Comparison of ENCODE assay signal across 11 mouse cellular contexts in the genomic region with DNA sequence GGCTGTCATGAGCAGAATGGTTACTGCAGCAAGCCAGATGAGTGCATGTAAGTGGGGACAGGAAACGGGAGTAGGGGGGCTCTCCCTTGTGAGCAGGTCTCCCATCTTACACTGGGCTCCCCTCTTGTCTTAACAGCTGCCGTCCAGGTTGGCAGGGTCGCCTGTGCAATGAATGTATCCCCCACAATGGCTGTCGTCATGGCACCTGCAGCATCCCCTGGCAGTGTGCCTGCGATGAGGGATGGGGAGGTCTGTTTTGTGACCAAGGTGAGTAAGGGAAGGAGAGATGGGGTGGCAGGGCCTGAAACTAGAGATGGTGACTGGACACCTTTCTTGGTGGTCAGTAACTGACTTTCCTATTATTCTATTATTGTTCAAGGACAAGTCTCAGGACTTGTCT. TPM values are rescaled to one million over a fixed set of nuclear protein-coding genes. Genes with fewer than 3 reads are reported as not detected.
A peak's percentile ranks its signal among the peaks of the same experiment; 100 is the strongest.
DNase-seq lines count a peak whose midpoint lies in the region; ATAC-seq and TF ChIP-seq lines count a peak whose summit lies in the region.
"Had no signal": no experiment of that assay in that cellular context is flagged by ENCODE, and none has a peak within 500 bp of the region (broad histone marks: within the 10 kb centered on the region; RNA-seq: fewer than 3 reads in every experiment).

No protein-coding gene starts in this region.

- peak overlapping the region; percentile 83 for H3K9ac ChIP-seq in heart, embryonic 13.5 days
- no peak overlapping the region for H3K9ac ChIP-seq in embryonic facial prominence, embryonic 15.5 days
- H3K9ac ChIP-seq in hindbrain, embryonic 14.5 days: 0 out of 2 replicates have a peak overlapping the region, but pooled peaks have one; percentile 5
- H3K9ac ChIP-seq in midbrain, embryonic 15.5 days: no peak overlapping the region

- no peak for ATAC-seq in heart, embryonic 13.5 days (ENCODE audit: extremely low read depth, insufficient number of reproducible peaks, low FRiP score, low TSS enrichment)
- no peak for ATAC-seq in embryonic facial prominence, embryonic 15.5 days (ENCODE audit: insufficient number of reproducible peaks, low FRiP score, low TSS enrichment, low read depth)
- no peak for ATAC-seq in hindbrain, embryonic 14.5 days (ENCODE audit: low FRiP score)
- ATAC-seq in midbrain, embryonic 15.5 days (replicated peaks): no peak
- ATAC-seq in monocyte, adult 5-6 weeks (replicated peaks; ENCODE audit: insufficient number of reproducible peaks, low FRiP score, low TSS enrichment, poor library complexity, severe bottlenecking): no peak
- ATAC-seq in megakaryocyte-erythroid progenitor cell, adult 5-6 weeks (replicated peaks; ENCODE audit: low FRiP score, low TSS enrichment, poor library complexity, severe bottlenecking): no peak

- H3K27ac ChIP-seq in heart, embryonic 13.5 days (replicated peaks): no peak overlapping the region
- no peak overlapping the region for H3K27ac ChIP-seq in embryonic facial prominence, embryonic 15.5 days (replicated peaks)
- H3K27ac ChIP-seq in hindbrain, embryonic 14.5 days: no peak overlapping the region
- no peak overlapping the region for H3K27ac ChIP-seq in midbrain, embryonic 15.5 days
- H3K27ac ChIP-seq in left cerebral cortex, adult 2 months: no peak overlapping the region
- H3K27ac ChIP-seq: macrophage had no signal

- 41% methylated on average over 5 of the region's 5 CpGs for WGBS in heart, embryonic 13.5 days
- 42% methylated on average over 5 of the region's 5 CpGs for WGBS in embryonic facial prominence, embryonic 15.5 days
- 32% methylated on average over 5 of the region's 5 CpGs for WGBS in hindbrain, embryonic 14.5 days
- 40% methylated on average over 5 of the region's 5 CpGs for WGBS in midbrain, embryonic 15.5 days

- no peaks in the 10 kb centered on the region for H3K9me3 ChIP-seq in heart, embryonic 13.5 days
- no peaks in the 10 kb centered on the region for H3K9me3 ChIP-seq in embryonic facial prominence, embryonic 15.5 days (replicated peaks)
- no peaks in the 10 kb centered on the region for H3K9me3 ChIP-seq in hindbrain, embryonic 14.5 days (ENCODE audit: control insufficient read depth, low read length)
- H3K9me3 ChIP-seq in midbrain, embryonic 15.5 days: no peaks in the 10 kb centered on the region

- H3K4me2 ChIP-seq in heart, embryonic 13.5 days: peak overlapping the region; percentile 87
- H3K4me2 ChIP-seq in embryonic facial prominence, embryonic 15.5 days (replicated peaks): no peak overlapping the region
- H3K4me2 ChIP-seq in hindbrain, embryonic 14.5 days (replicated peaks): peak overlapping the region; percentile 89
- H3K4me2 ChIP-seq in midbrain, embryonic 15.5 days: peak overlapping the region; percentile 85

- peak overlapping the region; percentile 70 for H3K4me3 ChIP-seq in heart, embryonic 13.5 days
- H3K4me3 ChIP-seq in embryonic facial prominence, embryonic 15.5 days (replicated peaks): peak overlapping the region; percentile 12; the same call in 1 of the 2 replicates
- peak overlapping the region; percentile 43 for H3K4me3 ChIP-seq in hindbrain, embryonic 14.5 days (replicated peaks; ENCODE audit: low read length)
- no peak overlapping the region for H3K4me3 ChIP-seq in midbrain, embryonic 15.5 days
- no peak overlapping the region; the same call in 1 of the 2 replicates for H3K4me3 ChIP-seq in left cerebral cortex, adult 2 months

- peaks cover 53% of the 10 kb centered on the region for H3K4me1 ChIP-seq in heart, embryonic 13.5 days
- peaks cover 36% of the 10 kb centered on the region for H3K4me1 ChIP-seq in embryonic facial prominence, embryonic 15.5 days
- peaks cover 29% of the 10 kb centered on the region for H3K4me1 ChIP-seq in hindbrain, embryonic 14.5 days (replicated peaks; ENCODE audit: control insufficient read depth, insufficient read depth, low read length)
- peaks cover 51% of the 10 kb centered on the region for H3K4me1 ChIP-seq in midbrain, embryonic 15.5 days

- peaks cover 3% of the 10 kb centered on the region; the same call in 1 of the 2 replicates for H3K36me3 ChIP-seq in heart, embryonic 13.5 days
- H3K36me3 ChIP-seq in embryonic facial prominence, embryonic 15.5 days: no peaks in the 10 kb centered on the region
- no peaks in the 10 kb centered on the region for H3K36me3 ChIP-seq in hindbrain, embryonic 14.5 days (replicated peaks; ENCODE audit: control insufficient read depth, insufficient read depth)
- H3K36me3 ChIP-seq in midbrain, embryonic 15.5 days (replicated peaks): no peaks in the 10 kb centered on the region

- intact Hi-C loops in left cerebral cortex, adult 2 months (cut with DNase I): no loop called here

- no peak for TF ChIP-seq CTCF in left cerebral cortex, adult 2 months (IDR thresholded peaks at IDR 0.05)

- no peak for DNase-seq in heart, adult 8-10 months (ENCODE audit: low spot score)
- no peak for DNase-seq in hindbrain, embryonic 14.5 days (ENCODE audit: low spot score)
- DNase-seq in left cerebral cortex, adult 2 months (ENCODE audit: extremely low spot score in 1 of 2, low spot score in 2 of 2): no peak
- DNase-seq: adrenal gland, postnatal 10 days; right cerebral cortex, adult 18-20 months had no signal

- peaks cover 91% of the 10 kb centered on the region for H3K27me3 ChIP-seq in heart, embryonic 13.5 days (replicated peaks)
- H3K27me3 ChIP-seq in embryonic facial prominence, embryonic 15.5 days: peaks cover 83% of the 10 kb centered on the region
- H3K27me3 ChIP-seq in hindbrain, embryonic 14.5 days (ENCODE audit: control insufficient read depth, insufficient read depth, low read length): peaks cover 92% of the 10 kb centered on the region
- H3K27me3 ChIP-seq in midbrain, embryonic 15.5 days (replicated peaks): peaks cover 69% of the 10 kb centered on the region

RNA-seq across cellular contexts. Expression of a gene that starts 3.0 kb away (rescaled TPM):
- polyA plus RNA-seq in heart, embryonic 13.5 days (2015; fragmentation: Nextera tagmentation; extraction: Ambion mirVana): 7.7 and 8.7 TPM in 2 replicates
- 10 to 100 TPM; 12.1 to 18.7 (median 18.6) TPM for total RNA-seq in heart, adult 8-10 months (2022)
- 5.7 and 5.8 TPM in 2 replicates for polyA plus RNA-seq in embryonic facial prominence, embryonic 15.5 days (2015; fragmentation: Nextera tagmentation; extraction: Ambion mirVana)
- 3.9 and 4.8 TPM in 2 replicates for polyA plus RNA-seq in hindbrain, embryonic 14.5 days (2014; fragmentation: Nextera tagmentation; extraction: Ambion mirVana)
- polyA plus RNA-seq in midbrain, embryonic 15.5 days (2015; fragmentation: Nextera tagmentation; extraction: Ambion mirVana): 5.2 and 5.3 TPM in 2 replicates
- 1 to 10 TPM; 2.3 to 2.4 TPM for total RNA-seq in left cerebral cortex, adult 2 months (2021)
- total RNA-seq in monocyte, adult 5-6 weeks (2017): 0.19 to 0.85 TPM in 2 of 3 replicates, not detected in the other
- not detected in 2 replicates for total RNA-seq in megakaryocyte-erythroid progenitor cell, adult 5-6 weeks (2014; fragmentation: Nextera tagmentation)
- not detected in 2 replicates for total RNA-seq in megakaryocyte-erythroid progenitor cell, adult 5-6 weeks (2017)
- polyA plus RNA-seq: macrophage had no signal

RNA-seq across cellular contexts. Expression of a gene that starts 22.5 kb away (rescaled TPM):
- polyA plus RNA-seq in heart, embryonic 13.5 days (2015; fragmentation: Nextera tagmentation; extraction: Ambion mirVana): 0.35 and 0.78 TPM in 2 replicates
- 10 to 100 TPM in 1 of 4 experiments, 1 to 10 TPM in 3; 2.8 to 15.4 (median 5.2) TPM for total RNA-seq in heart, adult 8-10 months (2022)
- polyA plus RNA-seq in embryonic facial prominence, embryonic 15.5 days (2015; fragmentation: Nextera tagmentation; extraction: Ambion mirVana): 2.1 and 2.4 TPM in 2 replicates
- 8.8 and 10.3 TPM in 2 replicates for polyA plus RNA-seq in hindbrain, embryonic 14.5 days (2014; fragmentation: Nextera tagmentation; extraction: Ambion mirVana)
- polyA plus RNA-seq in midbrain, embryonic 15.5 days (2015; fragmentation: Nextera tagmentation; extraction: Ambion mirVana): 8.1 and 9.0 TPM in 2 replicates
- total RNA-seq in left cerebral cortex, adult 2 months (2021): 1 to 10 TPM; 7.5 to 8.7 TPM
- 0.49 TPM in 1 of 3 replicates, not detected in the others for total RNA-seq in monocyte, adult 5-6 weeks (2017)
- not detected in 2 replicates for total RNA-seq in megakaryocyte-erythroid progenitor cell, adult 5-6 weeks (2014; fragmentation: Nextera tagmentation)
- not detected in 2 replicates for total RNA-seq in megakaryocyte-erythroid progenitor cell, adult 5-6 weeks (2017)

RNA-seq across cellular contexts. Expression of a gene that starts 40.0 kb away (rescaled TPM):
- polyA plus RNA-seq in heart, embryonic 13.5 days (2015; fragmentation: Nextera tagmentation; extraction: Ambion mirVana): 11.9 and 13.1 TPM in 2 replicates
- 10 to 100 TPM; 12.5 to 14.0 (median 13.6) TPM for total RNA-seq in heart, adult 8-10 months (2022)
- polyA plus RNA-seq in embryonic facial prominence, embryonic 15.5 days (2015; fragmentation: Nextera tagmentation; extraction: Ambion mirVana): 18.8 and 19.6 TPM in 2 replicates
- polyA plus RNA-seq in hindbrain, embryonic 14.5 days (2014; fragmentation: Nextera tagmentation; extraction: Ambion mirVana): 19.3 and 19.7 TPM in 2 replicates
- 31.7 and 32.3 TPM in 2 replicates for polyA plus RNA-seq in midbrain, embryonic 15.5 days (2015; fragmentation: Nextera tagmentation; extraction: Ambion mirVana)
- 10 to 100 TPM; 47.2 to 50.8 TPM for total RNA-seq in left cerebral cortex, adult 2 months (2021)
- 20.7 to 33.0 TPM (median 21.1 TPM) in 3 replicates for total RNA-seq in monocyte, adult 5-6 weeks (2017)
- 9.0 and 13.1 TPM in 2 replicates for total RNA-seq in megakaryocyte-erythroid progenitor cell, adult 5-6 weeks (2014; fragmentation: Nextera tagmentation)
- 6.5 and 12.4 TPM in 2 replicates for total RNA-seq in megakaryocyte-erythroid progenitor cell, adult 5-6 weeks (2017)

RNA-seq across cellular contexts. Expression of a gene that starts 57.5 kb away (rescaled TPM):
- polyA plus RNA-seq in heart, embryonic 13.5 days (2015; fragmentation: Nextera tagmentation; extraction: Ambion mirVana): 0.14 and 0.60 TPM in 2 replicates
- not detected for total RNA-seq in heart, adult 8-10 months (2022)
- polyA plus RNA-seq in embryonic facial prominence, embryonic 15.5 days (2015; fragmentation: Nextera tagmentation; extraction: Ambion mirVana): 37.1 and 37.9 TPM in 2 replicates
- 20.9 and 26.9 TPM in 2 replicates for polyA plus RNA-seq in hindbrain, embryonic 14.5 days (2014; fragmentation: Nextera tagmentation; extraction: Ambion mirVana)
- 43.3 and 45.5 TPM in 2 replicates for polyA plus RNA-seq in midbrain, embryonic 15.5 days (2015; fragmentation: Nextera tagmentation; extraction: Ambion mirVana)
- 10 to 100 TPM in 1 of 2 experiments, 1 to 10 TPM in 1; 9.8 to 11.1 TPM for total RNA-seq in left cerebral cortex, adult 2 months (2021)
- total RNA-seq in monocyte, adult 5-6 weeks (2017): 0.48 TPM in 1 of 3 replicates, not detected in the others
- not detected in 2 replicates for total RNA-seq in megakaryocyte-erythroid progenitor cell, adult 5-6 weeks (2014; fragmentation: Nextera tagmentation)
- total RNA-seq in megakaryocyte-erythroid progenitor cell, adult 5-6 weeks (2017): not detected in 2 replicates

Comparison
In these comparisons a context has a peak if more than half of its experiments do, and no peak if none do; other contexts are left out.
1. H3K4me3 ChIP-seq: peak in heart, embryonic 13.5 days (single experiment), embryonic facial prominence, embryonic 15.5 days (single experiment) and hindbrain, embryonic 14.5 days (single experiment); none in midbrain, embryonic 15.5 days (single experiment) and left cerebral cortex, adult 2 months (single experiment).
2. H3K9ac ChIP-seq: peak in heart, embryonic 13.5 days (single experiment) and hindbrain, embryonic 14.5 days (single experiment); none in embryonic facial prominence, embryonic 15.5 days (single experiment) and midbrain, embryonic 15.5 days (single experiment).